Mouse (Mus musculus): ENCODE measurements around the gene Nfe2l1. TPM values are rescaled to one million over a fixed set of nuclear protein-coding genes. Genes with fewer than 3 reads are reported as not detected.
A peak's percentile ranks its signal among the peaks of the same experiment; 100 is the strongest.

The Nfe2l1 gene
- polyA plus RNA-seq, 1 experiment from 2014 or later, result 75.3 TPM

GRCm38 (mm10) chr11:96843627-96844026 lies 13.9 kb upstream of the Nfe2l1 start:
- no peak for ATAC-seq (replicated peaks; ENCODE audit: insufficient number of reproducible peaks, insufficient read depth, low FRiP score, low read depth)
- no peak overlapping the region for H3K9ac ChIP-seq
- H3K4me2 ChIP-seq, result no peak overlapping the region
- no peak overlapping the region for H3K4me3 ChIP-seq
- H3K4me1 ChIP-seq (replicated peaks), result no peaks in the 10 kb centered on the region
- no peak overlapping the region for H3K27ac ChIP-seq
- no peaks in the 10 kb centered on the region for H3K9me3 ChIP-seq (replicated peaks)
- WGBS, result 54% methylated on average over 3 of the region's 3 CpGs
- no peaks in the 10 kb centered on the region for H3K27me3 ChIP-seq
- H3K36me3 ChIP-seq, result no peaks in the 10 kb centered on the region

GRCm38 (mm10) chr11:96840290-96840689 lies 10.5 kb upstream of the Nfe2l1 start:
- H3K4me1 ChIP-seq (replicated peaks), result no peaks in the 10 kb centered on the region
- H3K4me2 ChIP-seq, result no peak overlapping the region
- no peak overlapping the region for H3K4me3 ChIP-seq
- H3K27ac ChIP-seq, result no peak overlapping the region
- H3K36me3 ChIP-seq, result no peaks in the 10 kb centered on the region
- H3K9ac ChIP-seq, result no peak overlapping the region
- 26% methylated on average over 8 of the region's 8 CpGs for WGBS
- H3K9me3 ChIP-seq (replicated peaks), result no peaks in the 10 kb centered on the region
- no peak for ATAC-seq (replicated peaks; ENCODE audit: insufficient number of reproducible peaks, insufficient read depth, low FRiP score, low read depth)
- H3K27me3 ChIP-seq, result 0 out of 2 replicates have a peak, but pooled peaks cover 4% of the 10 kb centered on the region

GRCm38 (mm10) chr11:96839877-96840276 lies 10.1 kb upstream of the Nfe2l1 start:
- Histone ChIP-seq H3K9me3 (replicated peaks) (no peaks in the 10 kb centered on the region), H3K9ac (no peak overlapping the region), H3K27me3 (0 out of 2 replicates have a peak, but pooled peaks cover 4% of the 10 kb centered on the region), H3K4me2 (no peak overlapping the region), H3K4me3 (no peak overlapping the region), H3K36me3 (no peaks in the 10 kb centered on the region), H3K4me1 (replicated peaks) (no peaks in the 10 kb centered on the region), H3K27ac (no peak overlapping the region)
- no peak for ATAC-seq (replicated peaks; ENCODE audit: insufficient number of reproducible peaks, insufficient read depth, low FRiP score, low read depth)
- 72% methylated on average over 3 of the region's 3 CpGs for WGBS

- no peak overlapping the region for H3K27ac ChIP-seq
- no peak overlapping the region for H3K9ac ChIP-seq
- no peak for ATAC-seq (replicated peaks; ENCODE audit: insufficient number of reproducible peaks, insufficient read depth, low FRiP score, low read depth)
- H3K9me3 ChIP-seq (replicated peaks), result no peaks in the 10 kb centered on the region
- no peaks in the 10 kb centered on the region for H3K4me1 ChIP-seq (replicated peaks)
- 77% methylated on average over 7 of the region's 7 CpGs for WGBS
- no peak overlapping the region for H3K4me2 ChIP-seq
- H3K4me3 ChIP-seq, result no peak overlapping the region
- 0 out of 2 replicates have a peak, but pooled peaks cover 4% of the 10 kb centered on the region for H3K27me3 ChIP-seq
- H3K36me3 ChIP-seq, result no peaks in the 10 kb centered on the region
These were observed 9.7 kb upstream of the Nfe2l1 start for GRCm38 (mm10) chr11:96839428-96839827.

- Histone ChIP-seq H3K9me3 (replicated peaks) (no peaks in the 10 kb centered on the region), H3K4me2 (no peak overlapping the region), H3K9ac (no peak overlapping the region), H3K4me3 (no peak overlapping the region), H3K27ac (no peak overlapping the region), H3K4me1 (replicated peaks) (no peaks in the 10 kb centered on the region), H3K36me3 (no peaks in the 10 kb centered on the region), H3K27me3 (0 out of 2 replicates have a peak, but pooled peaks cover 4% of the 10 kb centered on the region)
- 59% methylated on average over 4 of the region's 4 CpGs for WGBS
- no peak for ATAC-seq (replicated peaks; ENCODE audit: insufficient number of reproducible peaks, insufficient read depth, low FRiP score, low read depth)
These were observed 8.6 kb upstream of the Nfe2l1 start for GRCm38 (mm10) chr11:96838341-96838740.

GRCm38 (mm10) chr11:96837298-96837697 lies 7.5 kb upstream of the Nfe2l1 start:
- H3K9ac ChIP-seq, result 0 out of 2 replicates have a peak overlapping the region, but pooled peaks have one; percentile 17
- H3K4me1 ChIP-seq (replicated peaks), result no peaks in the 10 kb centered on the region
- H3K36me3 ChIP-seq, result no peaks in the 10 kb centered on the region
- H3K9me3 ChIP-seq (replicated peaks), result no peaks in the 10 kb centered on the region
- H3K27me3 ChIP-seq, result 0 out of 2 replicates have a peak, but pooled peaks cover 4% of the 10 kb centered on the region
- ATAC-seq (replicated peaks; ENCODE audit: insufficient number of reproducible peaks, insufficient read depth, low FRiP score, low read depth), result no peak
- H3K4me2 ChIP-seq, result no peak overlapping the region
- WGBS, result 34% methylated on average over 9 of the region's 9 CpGs
- no peak overlapping the region for H3K27ac ChIP-seq
- H3K4me3 ChIP-seq, result no peak overlapping the region

- Histone ChIP-seq H3K27me3 (0 out of 2 replicates have a peak, but pooled peaks cover 4% of the 10 kb centered on the region), H3K4me1 (replicated peaks) (peaks cover 4% of the 10 kb centered on the region), H3K9me3 (replicated peaks) (no peaks in the 10 kb centered on the region), H3K4me2 (no peak overlapping the region), H3K27ac (no peak overlapping the region), H3K9ac (no peak overlapping the region), H3K4me3 (no peak overlapping the region), H3K36me3 (no peaks in the 10 kb centered on the region)
- no peak for ATAC-seq (replicated peaks; ENCODE audit: insufficient number of reproducible peaks, insufficient read depth, low FRiP score, low read depth)
- WGBS, result 82% methylated on average over 1 of the region's 1 CpGs
These were observed 4.4 kb upstream of the Nfe2l1 start for GRCm38 (mm10) chr11:96834127-96834526.

GRCm38 (mm10) chr11:96832973-96833372 lies 3.2 kb upstream of the Nfe2l1 start:
- peaks cover 12% of the 10 kb centered on the region for H3K4me1 ChIP-seq (replicated peaks)
- no peak for ATAC-seq (replicated peaks; ENCODE audit: insufficient number of reproducible peaks, insufficient read depth, low FRiP score, low read depth)
- H3K27ac ChIP-seq, result no peak overlapping the region
- no peak overlapping the region for H3K4me2 ChIP-seq
- H3K27me3 ChIP-seq, result 0 out of 2 replicates have a peak, but pooled peaks cover 4% of the 10 kb centered on the region
- H3K9me3 ChIP-seq (replicated peaks), result no peaks in the 10 kb centered on the region
- WGBS, result 36% methylated on average over 2 of the region's 2 CpGs
- no peak overlapping the region for H3K9ac ChIP-seq
- no peaks in the 10 kb centered on the region for H3K36me3 ChIP-seq
- H3K4me3 ChIP-seq, result no peak overlapping the region

- WGBS, result 88% methylated on average over 3 of the region's 3 CpGs
- ATAC-seq (replicated peaks; ENCODE audit: insufficient number of reproducible peaks, insufficient read depth, low FRiP score, low read depth), result no peak
- Histone ChIP-seq H3K9me3 (replicated peaks) (no peaks in the 10 kb centered on the region), H3K9ac (no peak overlapping the region), H3K27me3 (no peaks in the 10 kb centered on the region), H3K36me3 (no peaks in the 10 kb centered on the region), H3K27ac (no peak overlapping the region), H3K4me1 (replicated peaks) (peaks cover 16% of the 10 kb centered on the region), H3K4me2 (no peak overlapping the region), H3K4me3 (no peak overlapping the region)
These were observed 2.8 kb upstream of the Nfe2l1 start for GRCm38 (mm10) chr11:96832541-96832940.

- Histone ChIP-seq H3K4me3 (no peak overlapping the region), H3K9me3 (replicated peaks) (no peaks in the 10 kb centered on the region), H3K36me3 (peaks cover 5% of the 10 kb centered on the region; the same call in 1 of the 2 replicates), H3K9ac (no peak overlapping the region), H3K27ac (no peak overlapping the region), H3K4me1 (replicated peaks) (peaks cover 27% of the 10 kb centered on the region), H3K4me2 (no peak overlapping the region), H3K27me3 (no peaks in the 10 kb centered on the region)
- WGBS, result 76% methylated on average over 4 of the region's 4 CpGs
- ATAC-seq (replicated peaks; ENCODE audit: insufficient number of reproducible peaks, insufficient read depth, low FRiP score, low read depth), result no peak
These were observed 1.7 kb upstream of the Nfe2l1 start for GRCm38 (mm10) chr11:96831516-96831915.

GRCm38 (mm10) chr11:96830539-96831216 lies 910 bp upstream of the Nfe2l1 start:
- peaks cover 5% of the 10 kb centered on the region; the same call in 1 of the 2 replicates for H3K36me3 ChIP-seq
- H3K4me1 ChIP-seq (replicated peaks), result peaks cover 35% of the 10 kb centered on the region
- no peak for ATAC-seq (replicated peaks; ENCODE audit: insufficient number of reproducible peaks, insufficient read depth, low FRiP score, low read depth)
- peak overlapping the region; percentile 57 for H3K9ac ChIP-seq
- H3K4me3 ChIP-seq, result peak overlapping the region; percentile 81
- no peaks in the 10 kb centered on the region for H3K9me3 ChIP-seq (replicated peaks)
- H3K4me2 ChIP-seq, result peak overlapping the region; percentile 65
- no peaks in the 10 kb centered on the region for H3K27me3 ChIP-seq
- WGBS, result 16% methylated on average over 13 of the region's 13 CpGs
- peak overlapping the region; percentile 95 for H3K27ac ChIP-seq

- Histone ChIP-seq H3K4me1 (replicated peaks) (peaks cover 48% of the 10 kb centered on the region), H3K9ac (peak overlapping the region; percentile 83), H3K36me3 (peaks cover 5% of the 10 kb centered on the region; the same call in 1 of the 2 replicates), H3K27ac (peak overlapping the region; percentile 100), H3K9me3 (replicated peaks) (no peaks in the 10 kb centered on the region), H3K4me2 (peak overlapping the region; percentile 97), H3K4me3 (peak overlapping the region; percentile 81), H3K27me3 (no peaks in the 10 kb centered on the region)
- WGBS, result under 1% methylated on average over 33 of the region's 33 CpGs
- ATAC-seq (replicated peaks; ENCODE audit: insufficient number of reproducible peaks, insufficient read depth, low FRiP score, low read depth), result peak; percentile 77
These were observed 360 bp downstream of the Nfe2l1 start for GRCm38 (mm10) chr11:96829403-96829812.

All from heart, embryonic 15.5 days (tissue).